Mouse (Mus musculus) yolk sac, embryonic 10.5 days (tissue): ENCODE data around the gene Macrod2.

Experiments used
- DNase-seq: peaks from one replicate; pipeline ENCODE4 v3.0.0-alpha.2; 2017; ENCODE audit warnings: low spot score

Macrod2 gene

GRCm38 (mm10) chr2:141477585-141477984 is 1082.5 kb downstream of the Macrod2 start:
- no peak for DNase-seq

- no peak for DNase-seq
Observed at GRCm38 (mm10) chr2:141490518-141490917, 1095.4 kb downstream of the Macrod2 start.

GRCm38 (mm10) chr2:141505451-141505850 is 1110.3 kb downstream of the Macrod2 start:
- no peak for DNase-seq

- no peak for DNase-seq
Observed at GRCm38 (mm10) chr2:141507929-141508897, 1113.1 kb downstream of the Macrod2 start.

- no peak for DNase-seq
Observed at GRCm38 (mm10) chr2:141514976-141515375, 1119.9 kb downstream of the Macrod2 start.

GRCm38 (mm10) chr2:141522081-141522480 is 1127.0 kb downstream of the Macrod2 start:
- no peak for DNase-seq

GRCm38 (mm10) chr2:141545877-141546276 is 1150.8 kb downstream of the Macrod2 start:
- DNase-seq: no peak

- DNase-seq: no peak
Observed at GRCm38 (mm10) chr2:141551701-141552100, 1156.6 kb downstream of the Macrod2 start.

GRCm38 (mm10) chr2:141556747-141557146 is 1161.6 kb downstream of the Macrod2 start:
- DNase-seq: no peak

GRCm38 (mm10) chr2:141558242-141558827 is 1163.2 kb downstream of the Macrod2 start:
- DNase-seq: no peak

GRCm38 (mm10) chr2:141565986-141566385 is 1170.9 kb downstream of the Macrod2 start:
- no peak for DNase-seq

GRCm38 (mm10) chr2:141571360-141571759 is 1176.3 kb downstream of the Macrod2 start:
- DNase-seq: no peak

GRCm38 (mm10) chr2:141578206-141578605 is 1183.1 kb downstream of the Macrod2 start:
- DNase-seq: no peak

GRCm38 (mm10) chr2:141582431-141582830 is 1187.3 kb downstream of the Macrod2 start:
- DNase-seq: no peak

GRCm38 (mm10) chr2:141582933-141583332 is 1187.8 kb downstream of the Macrod2 start:
- peak; percentile 8 for DNase-seq

GRCm38 (mm10) chr2:141587290-141587689 is 1192.2 kb downstream of the Macrod2 start:
- no peak for DNase-seq

- no peak for DNase-seq
Observed at GRCm38 (mm10) chr2:141591326-141591725, 1196.2 kb downstream of the Macrod2 start.

GRCm38 (mm10) chr2:141594811-141595210 is 1199.7 kb downstream of the Macrod2 start:
- DNase-seq: no peak

GRCm38 (mm10) chr2:141617721-141618120 is 1222.6 kb downstream of the Macrod2 start:
- DNase-seq: no peak

GRCm38 (mm10) chr2:141618257-141618656 is 1223.1 kb downstream of the Macrod2 start:
- DNase-seq: no peak

GRCm38 (mm10) chr2:141664051-141664450 is 1268.9 kb downstream of the Macrod2 start:
- DNase-seq: no peak

GRCm38 (mm10) chr2:141672814-141673213 is 1277.7 kb downstream of the Macrod2 start:
- DNase-seq: no peak

GRCm38 (mm10) chr2:141673405-141673804 is 1278.3 kb downstream of the Macrod2 start:
- no peak for DNase-seq
